Mouse (Mus musculus) thymus, adult 18-20 months (tissue): ENCODE data around the gene Slc25a29.

Experiments used
- DNase-seq, 2 experiments: peaks; one replicate each; pipeline ENCODE4 v3.0.0; 2022; ENCODE audit warnings: mixed read lengths in 2 of 2

The Slc25a29 gene

GRCm38 (mm10) chr12:108794078-108794711, 41.5 kb downstream of the Slc25a29 start:
- peak; percentile 69 to 70 for DNase-seq

GRCm38 (mm10) chr12:108793453-108793941, 42.2 kb downstream of the Slc25a29 start:
- DNase-seq: peak; percentile 51 to 60

- DNase-seq: peak; percentile 98
Observed at GRCm38 (mm10) chr12:108792546-108793452, 42.9 kb downstream of the Slc25a29 start, which contains the start of gene Yy1. Yy1 (plus strand) TSS chr12:108792973.

GRCm38 (mm10) chr12:108792152-108792545, 43.5 kb downstream of the Slc25a29 start:
- DNase-seq: peak; percentile 71 to 77

- no peak for DNase-seq
Observed at GRCm38 (mm10) chr12:108787329-108787728, 48.4 kb downstream of the Slc25a29 start.

- DNase-seq: no peak
Observed at GRCm38 (mm10) chr12:108785161-108785560, 50.5 kb downstream of the Slc25a29 start.

- no peak for DNase-seq
Observed at GRCm38 (mm10) chr12:108780108-108780877, 55.4 kb downstream of the Slc25a29 start.
